Mouse (Mus musculus): Measurements from ENCODE around the gene Arhgap27. TPM values are rescaled to one million over a fixed set of nuclear protein-coding genes. Genes with fewer than 3 reads are reported as not detected.
"Not testable (repeated sequence)": the region's sequence is repeated elsewhere in the genome, so short reads cannot be mapped to it uniquely, and the experiment has no call there.

The Arhgap27 gene
- total RNA-seq (2014; rRNA removed), result 4.2 and 5.6 TPM in 2 replicates
- 3.2 and 4.8 TPM in 2 replicates for polyA plus RNA-seq (2015; fragmentation: Nextera tagmentation; extraction: Ambion mirVana)

DNA sequence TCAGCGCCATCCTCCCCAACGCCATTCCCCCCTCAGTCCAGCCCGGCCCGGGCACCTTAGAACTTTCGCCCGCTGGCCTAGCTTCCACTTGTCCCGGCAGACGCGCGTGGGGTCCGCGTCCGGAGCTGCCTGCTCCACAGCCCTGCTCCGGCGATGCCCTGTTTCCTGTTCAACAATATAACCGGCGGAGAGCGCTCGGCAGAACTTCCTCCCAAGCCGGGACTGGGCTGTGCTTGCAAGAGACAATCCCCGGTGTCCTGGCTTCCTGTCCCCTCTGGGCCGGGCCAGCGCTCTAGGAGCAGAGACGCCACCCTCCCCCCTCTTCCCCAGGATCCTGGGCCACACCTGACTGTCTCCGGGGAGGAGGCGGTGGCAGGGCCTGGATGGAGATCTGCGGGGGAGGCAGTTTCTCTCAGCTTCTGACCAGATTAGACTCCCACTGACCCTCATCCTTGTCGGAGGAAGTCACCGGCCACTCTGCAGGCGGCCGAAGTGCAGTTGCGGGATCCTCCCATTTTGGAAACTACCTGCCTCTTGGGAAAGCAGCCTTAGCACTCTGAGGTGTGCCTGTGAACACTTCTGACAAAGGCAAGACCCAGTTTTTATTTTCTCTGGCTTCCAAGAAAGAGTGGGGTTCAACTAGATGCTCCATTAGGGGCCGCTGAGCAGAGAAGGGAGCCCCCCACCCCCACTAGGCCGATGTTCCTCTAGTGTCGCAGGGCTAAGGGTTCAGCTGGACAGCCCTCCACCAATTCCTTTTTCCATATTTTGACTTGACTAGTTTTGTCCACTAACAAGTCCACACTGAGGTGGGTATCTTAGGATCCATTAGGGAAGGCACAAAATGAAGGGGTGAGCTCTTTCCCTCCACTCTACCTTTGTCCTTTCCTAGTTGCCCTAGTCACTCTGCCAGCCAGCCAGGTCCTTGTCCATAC is at the start of gene Arhgap27:
Arhgap27 (minus strand) TSS at position 479 of the 935 bp plus-strand sequence.
- H3K36me3 ChIP-seq (ENCODE audit: insufficient read depth), result peaks cover 9% of the 10 kb centered on the region
- peak within 1 kb of the TSS; percentile 57 for H3K4me2 ChIP-seq (ENCODE audit: low read depth)
- peaks cover 46% of the 10 kb centered on the region for H3K27me3 ChIP-seq (ENCODE audit: insufficient read depth, low read length)
- 2% methylated on average over 35 of the region's 35 CpGs for WGBS
- DNase-seq (no peak), ATAC-seq (peak; percentile 10; the same call in 1 of the 2 replicates)
- H3K9me3 ChIP-seq (ENCODE audit: low read length), result no peaks in the 10 kb centered on the region
- H3K9ac ChIP-seq, result peak within 1 kb of the TSS; percentile 40
- H3K27ac ChIP-seq (ENCODE audit: low read depth, low read length), result peak within 1 kb of the TSS; percentile 1; the same call in 1 of the 2 replicates
- H3K4me1 ChIP-seq (ENCODE audit: insufficient read depth), result 0 out of 2 replicates have a peak, but pooled peaks cover 7% of the 10 kb centered on the region
- no peak for TF ChIP-seq CTCF (IDR thresholded peaks at IDR 0.05; ENCODE audit: low read depth)
- peak within 1 kb of the TSS; percentile 28 for H3K4me3 ChIP-seq (ENCODE audit: low read depth, low read length)

DNA sequence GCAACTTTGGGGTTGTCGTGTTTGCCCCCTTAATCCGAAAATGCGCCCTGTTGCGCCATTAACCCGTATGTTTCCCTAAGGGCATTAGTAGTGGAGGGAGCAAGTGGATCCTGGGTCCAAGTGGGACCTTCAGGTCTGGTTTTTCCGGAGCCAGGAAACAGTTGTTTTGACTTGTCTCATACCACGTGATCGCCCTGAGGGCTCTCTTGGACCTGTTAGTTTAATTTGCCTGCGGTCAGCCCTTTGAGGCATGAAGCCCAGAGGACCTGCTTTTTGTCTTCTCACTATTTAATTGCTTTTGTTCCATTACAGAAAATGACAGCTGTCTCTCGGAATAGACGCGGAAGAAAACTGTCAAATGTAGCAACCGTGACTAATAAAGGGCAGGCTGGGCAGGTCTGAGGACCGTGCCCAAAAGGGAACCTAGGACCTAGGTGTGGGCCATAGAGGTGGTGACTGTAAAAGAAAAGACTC is 49.5 kb upstream of the Arhgap27 start:
- Histone ChIP-seq H3K4me3 (ENCODE audit: low read depth, low read length) (peak overlapping the region; percentile 80), H3K4me2 (ENCODE audit: low read depth) (peak overlapping the region; percentile 84), H3K4me1 (ENCODE audit: insufficient read depth) (peaks cover 8% of the 10 kb centered on the region; the same call in 1 of the 2 replicates), H3K27me3 (ENCODE audit: insufficient read depth, low read length) (no peaks in the 10 kb centered on the region), H3K9ac (peak overlapping the region; percentile 69), H3K36me3 (ENCODE audit: insufficient read depth) (no peaks in the 10 kb centered on the region), H3K9me3 (ENCODE audit: low read length) (no peaks in the 10 kb centered on the region), H3K27ac (ENCODE audit: low read depth, low read length) (no peak overlapping the region)
- 1% methylated on average over 14 of the region's 14 CpGs for WGBS
- no peak for TF ChIP-seq CTCF (IDR thresholded peaks at IDR 0.05; ENCODE audit: low read depth)
- ATAC-seq, result peak; percentile 32; the same call in 1 of the 2 replicates
- DNase-seq, result no peak

DNA sequence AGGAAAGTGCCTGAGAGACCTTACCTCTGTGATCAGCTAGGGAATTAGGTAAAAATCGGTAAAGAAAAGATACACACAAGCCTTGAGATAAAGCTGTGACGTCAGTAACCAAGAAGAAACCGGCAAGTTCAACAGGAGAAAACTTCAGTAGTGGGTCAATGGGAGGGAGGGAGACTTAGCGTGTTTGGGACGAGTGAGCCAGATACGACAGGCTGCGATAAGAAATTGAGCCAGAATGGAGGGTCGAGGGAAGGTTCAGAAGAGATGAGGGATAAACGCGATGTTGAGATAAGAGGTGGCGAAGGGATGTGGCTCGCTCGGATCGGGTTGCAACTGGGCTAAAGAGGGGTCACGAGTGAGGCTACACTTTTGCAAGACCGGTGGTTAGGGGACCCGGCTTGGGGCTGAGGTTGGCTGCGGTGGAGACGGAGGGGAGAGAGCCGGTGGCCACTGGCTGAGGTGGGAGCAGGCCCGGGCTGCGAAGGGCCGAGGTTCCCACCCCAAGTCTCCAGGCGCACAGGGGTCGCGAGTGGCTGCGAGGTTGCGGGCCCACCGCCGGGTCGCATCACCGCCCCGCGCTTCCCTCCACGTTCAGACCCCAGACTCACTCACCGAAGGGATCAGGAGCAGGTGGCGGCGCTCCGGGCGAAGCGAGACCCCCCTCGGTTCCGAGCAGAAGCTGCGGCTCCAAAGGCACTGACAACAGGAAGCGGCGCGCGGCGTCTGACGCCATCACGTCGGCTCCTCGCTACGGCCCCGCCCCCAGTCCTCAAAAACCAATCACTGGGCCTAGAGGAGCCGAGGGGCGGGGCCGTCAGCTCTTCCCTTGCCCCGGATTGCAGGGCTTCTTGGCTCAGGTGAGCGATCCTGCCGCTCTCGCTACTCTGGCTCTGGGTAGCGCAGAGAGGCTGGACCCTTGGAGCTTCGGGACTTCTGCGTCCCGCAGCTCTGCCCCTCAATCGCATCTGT is 48.8 kb upstream of the Arhgap27 start, which contains the start of gene Plekhm1:
Plekhm1 (minus strand) TSS at position 707 of the 969 bp plus-strand sequence.
- Histone ChIP-seq H3K9ac (peak within 1 kb of the TSS; percentile 69), H3K4me1 (ENCODE audit: insufficient read depth) (peaks cover 8% of the 10 kb centered on the region; the same call in 1 of the 2 replicates), H3K4me2 (ENCODE audit: low read depth) (peak within 1 kb of the TSS; percentile 84), H3K27me3 (ENCODE audit: insufficient read depth, low read length) (no peaks in the 10 kb centered on the region), H3K27ac (ENCODE audit: low read depth, low read length) (peak within 1 kb of the TSS; percentile 66), H3K9me3 (ENCODE audit: low read length) (no peaks in the 10 kb centered on the region), H3K36me3 (ENCODE audit: insufficient read depth) (no peaks in the 10 kb centered on the region), H3K4me3 (ENCODE audit: low read depth, low read length) (peak within 1 kb of the TSS; percentile 80)
- ATAC-seq (peak; percentile 100), DNase-seq (peak; percentile 96)
- peak; percentile 7; the same call in 1 of the 2 replicates for TF ChIP-seq CTCF (IDR thresholded peaks at IDR 0.05; ENCODE audit: low read depth)
- 2% methylated on average over 63 of the region's 67 CpGs for WGBS

DNA sequence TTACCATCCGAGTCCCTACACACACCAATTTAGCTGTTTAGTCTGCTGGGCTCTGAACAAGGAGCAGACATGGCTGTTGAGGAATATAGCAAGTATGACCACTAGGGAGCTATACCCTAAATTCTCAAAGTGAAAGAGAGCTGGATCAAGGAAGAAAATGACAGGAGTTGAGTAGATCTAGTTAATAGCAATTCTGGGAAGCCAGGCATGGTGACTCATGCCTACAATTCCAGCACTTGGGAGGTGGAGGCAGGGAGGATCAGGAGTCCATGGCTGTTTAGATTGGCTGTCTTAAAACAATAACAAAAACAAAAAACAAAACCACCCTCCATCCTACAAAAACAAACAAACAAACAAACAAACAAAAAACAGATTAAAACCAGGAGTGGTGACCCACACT is 47.8 kb upstream of the Arhgap27 start:
- Histone ChIP-seq H3K27me3 (ENCODE audit: insufficient read depth, low read length) (no peaks in the 10 kb centered on the region), H3K4me3 (ENCODE audit: low read depth, low read length) (no peak overlapping the region), H3K4me2 (ENCODE audit: low read depth) (peak overlapping the region; percentile 84; the same call in 1 of the 2 replicates), H3K9ac (no peak overlapping the region), H3K9me3 (ENCODE audit: low read length) (no peaks in the 10 kb centered on the region), H3K27ac (ENCODE audit: low read depth, low read length) (no peak overlapping the region), H3K4me1 (ENCODE audit: insufficient read depth) (peaks cover 8% of the 10 kb centered on the region; the same call in 1 of the 2 replicates), H3K36me3 (ENCODE audit: insufficient read depth) (no peaks in the 10 kb centered on the region)
- no peak for TF ChIP-seq CTCF (IDR thresholded peaks at IDR 0.05; ENCODE audit: low read depth)
- WGBS, result 82% methylated on average over 1 of the region's 1 CpGs
- no peak for ATAC-seq
- DNase-seq, result no peak

DNA sequence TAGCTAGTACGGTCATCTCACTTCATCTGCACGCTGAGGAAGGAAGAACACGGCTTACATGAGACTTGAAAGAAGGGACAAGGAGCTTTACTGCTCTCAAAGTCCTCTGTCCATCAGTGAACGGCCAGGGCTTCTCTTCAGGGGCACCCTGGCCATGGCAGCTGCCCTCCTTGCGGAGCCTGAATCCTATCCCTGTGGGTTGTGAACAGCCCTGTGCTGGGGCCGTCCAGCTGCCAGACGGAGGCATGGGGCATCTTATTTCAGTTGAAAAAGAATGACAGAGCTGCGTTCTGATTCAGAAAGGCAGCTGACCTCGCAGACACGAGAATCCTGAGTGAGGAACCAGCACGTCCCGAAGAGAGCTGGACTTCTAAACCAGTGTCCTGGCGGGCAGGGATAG is 45.4 kb upstream of the Arhgap27 start:
- no peak overlapping the region for H3K4me2 ChIP-seq (ENCODE audit: low read depth)
- no peaks in the 10 kb centered on the region for H3K36me3 ChIP-seq (ENCODE audit: insufficient read depth)
- TF ChIP-seq CTCF (IDR thresholded peaks at IDR 0.05; ENCODE audit: low read depth), result no peak
- H3K9me3 ChIP-seq (ENCODE audit: low read length), result no peaks in the 10 kb centered on the region
- DNase-seq (no peak), ATAC-seq (no peak)
- H3K4me3 ChIP-seq (ENCODE audit: low read depth, low read length), result no peak overlapping the region
- H3K27ac ChIP-seq (ENCODE audit: low read depth, low read length), result no peak overlapping the region
- H3K4me1 ChIP-seq (ENCODE audit: insufficient read depth), result peaks cover 8% of the 10 kb centered on the region; the same call in 1 of the 2 replicates
- 92% methylated on average over 13 of the region's 13 CpGs for WGBS
- no peak overlapping the region for H3K9ac ChIP-seq
- H3K27me3 ChIP-seq (ENCODE audit: insufficient read depth, low read length), result no peaks in the 10 kb centered on the region

DNA sequence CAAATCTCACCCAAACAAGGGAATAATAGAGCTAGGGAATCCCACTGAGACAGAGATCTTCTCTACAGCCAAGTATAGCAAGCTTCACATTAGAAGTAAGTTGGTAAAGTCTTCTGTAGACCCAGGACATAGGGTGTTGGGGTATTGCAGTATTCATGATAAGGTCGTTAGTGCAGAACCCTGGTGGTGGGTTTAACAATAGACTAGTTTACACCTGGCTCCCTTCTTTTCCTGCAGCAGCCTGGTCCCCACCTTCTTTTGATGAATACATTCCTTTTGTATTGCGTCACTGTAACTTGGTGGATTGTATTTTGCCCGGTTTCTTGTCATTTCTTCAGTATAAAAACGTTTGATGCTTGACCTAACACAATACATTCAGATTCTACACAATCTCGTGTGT is 43.6 kb upstream of the Arhgap27 start:
- not testable (repeated sequence) for H3K9ac ChIP-seq; DNase-seq; H3K27ac ChIP-seq (ENCODE audit: low read depth, low read length); ATAC-seq; H3K4me2 ChIP-seq (ENCODE audit: low read depth); H3K9me3 ChIP-seq (ENCODE audit: low read length); H3K4me3 ChIP-seq (ENCODE audit: low read depth, low read length); H3K4me1 ChIP-seq (ENCODE audit: insufficient read depth); H3K27me3 ChIP-seq (ENCODE audit: insufficient read depth, low read length)
- peaks cover 11% of the 10 kb centered on the region; the same call in 1 of the 2 replicates for H3K36me3 ChIP-seq (ENCODE audit: insufficient read depth)
- WGBS, result 40% methylated on average over 5 of the region's 5 CpGs

All from forebrain, postnatal 0 days (tissue).